Mouse (Mus musculus) lung, embryonic 16.5 days (tissue): ENCODE data around the gene Atp4a. TPM values are rescaled to one million over a fixed set of nuclear protein-coding genes. Genes with fewer than 3 reads are reported as not detected.

Experiments
- ATAC-seq: fragments of 200-750 bp; cut with Nextera tagmentation; 2 replicates; pipeline ENCODE4 v1.8.0; 2017; ENCODE audit warnings: low read depth, mild to moderate bottlenecking, moderate library complexity
- H3K27ac ChIP-seq: fragments of 300-500 bp; sonication (generic); 2 replicates; pipeline ENCODE4 v1.5.1; 2014; ENCODE audit warnings: mild to moderate bottlenecking, control low read depth, low read length
- H3K27me3 ChIP-seq: fragments of 300-500 bp; sonication (generic); 2 replicates; pipeline ENCODE4 v1.6.1; 2014; ENCODE audit warnings: low read depth, low read length, mixed read lengths; ENCODE audit not compliant: control insufficient read depth, insufficient read depth
- H3K36me3 ChIP-seq: fragments of 300-500 bp; sonication (generic); 2 replicates; pipeline ENCODE4 v1.6.1; 2014; ENCODE audit warnings: low read length; ENCODE audit not compliant: control insufficient read depth, insufficient read depth
- H3K4me1 ChIP-seq: fragments of 300-500 bp; sonication (generic); replicated peaks from 2 replicates; pipeline ENCODE4 v1.6.1; 2014; ENCODE audit warnings: low read length, mixed read lengths; ENCODE audit not compliant: control insufficient read depth, insufficient read depth
- H3K4me2 ChIP-seq: fragments of 300-500 bp; sonication (generic); 2 replicates; pipeline ENCODE4 v1.6.1; 2014; ENCODE audit warnings: low read depth, low read length, control low read depth
- H3K4me3 ChIP-seq: fragments of 300-500 bp; sonication (generic); 2 replicates; pipeline ENCODE4 v1.5.1; 2014; ENCODE audit warnings: mild to moderate bottlenecking, low read length, control low read depth
- H3K9ac ChIP-seq: fragments of 300-500 bp; sonication (generic); 2 replicates; pipeline ENCODE4 v1.6.1; 2014; ENCODE audit warnings: low read length, control low read depth
- H3K9me3 ChIP-seq: fragments of 300-500 bp; sonication (generic); 2 replicates; pipeline ENCODE4 v1.6.1; 2016; ENCODE audit warnings: low read length; ENCODE audit not compliant: control insufficient read depth
- WGBS: fragments of 180-500 bp; shearing (Covaris S2); extraction: QIAGEN DNeasy Blood & Tissue Kit; methylation state at CpG from one replicate; pipeline ENCODE4 v1.1.7; 2014; 5-methylcytosine and 5-hydroxymethylcytosine counted together
- polyA plus RNA-seq: library from polyadenylated mRNA; unstranded; fragments of >200 nt; fragmentation: Nextera tagmentation; extraction: Ambion mirVana; gene quantifications from 2 replicates; pipeline ENCODE4 v1.2.1, GENCODE M21; 2015

Gene Atp4a
- polyA plus RNA-seq, 1 experiment from 2014 or later = 0.10 TPM

- 81% methylated on average over 7 of the region's 7 CpGs for WGBS
- no peak overlapping the region for H3K4me3 ChIP-seq
- H3K9me3 ChIP-seq = no peaks in the 10 kb centered on the region
- no peaks in the 10 kb centered on the region for H3K27me3 ChIP-seq
- H3K27ac ChIP-seq = no peak overlapping the region
- 0 out of 2 replicates have a peak, but pooled peaks cover 4% of the 10 kb centered on the region for H3K4me1 ChIP-seq
- H3K4me2 ChIP-seq = no peak overlapping the region
- H3K36me3 ChIP-seq = no peaks in the 10 kb centered on the region
- ATAC-seq = no peak
- H3K9ac ChIP-seq = no peak overlapping the region
Measured at GRCm38 (mm10) chr7:30747525-30748204, 35.7 kb downstream of the Atp4a start.

GRCm38 (mm10) chr7:30749824-30750606, 38.0 kb downstream of the Atp4a start:
- Histone ChIP-seq H3K27ac (no peak overlapping the region), H3K4me2 (no peak overlapping the region), H3K36me3 (peaks cover 4% of the 10 kb centered on the region), H3K9ac (no peak overlapping the region), H3K27me3 (no peaks in the 10 kb centered on the region), H3K4me3 (no peak overlapping the region), H3K9me3 (peaks cover 4% of the 10 kb centered on the region), H3K4me1 (no peaks in the 10 kb centered on the region)
- ATAC-seq = peak; percentile 64
- WGBS = 70% methylated on average over 13 of the region's 13 CpGs

- Histone ChIP-seq H3K9ac (no peak within 1 kb of the TSS), H3K27me3 (no peaks in the 10 kb centered on the region), H3K4me2 (no peak within 1 kb of the TSS), H3K4me1 (no peaks in the 10 kb centered on the region), H3K36me3 (peaks cover 4% of the 10 kb centered on the region), H3K9me3 (peaks cover 5% of the 10 kb centered on the region), H3K4me3 (no peak within 1 kb of the TSS), H3K27ac (no peak within 1 kb of the TSS)
- 32% methylated on average over 5 of the region's 5 CpGs for WGBS
- no peak for ATAC-seq
Measured at GRCm38 (mm10) chr7:30751086-30751669, 39.2 kb downstream of the Atp4a start, which contains the start of gene Sbsn. Gene Sbsn, plus strand, starts transcription at chr7:30751471.

- WGBS = 84% methylated on average over 2 of the region's 3 CpGs
- no peak for ATAC-seq
Measured at GRCm38 (mm10) chr7:30757001-30757400, 45.0 kb downstream of the Atp4a start.

GRCm38 (mm10) chr7:30758853-30759252, 46.8 kb downstream of the Atp4a start:
- peaks cover 2% of the 10 kb centered on the region; the same call in 1 of the 2 replicates for H3K4me1 ChIP-seq
- no peak overlapping the region for H3K9ac ChIP-seq
- H3K9me3 ChIP-seq = peaks cover 5% of the 10 kb centered on the region
- H3K4me3 ChIP-seq = no peak overlapping the region
- peaks cover 4% of the 10 kb centered on the region for H3K36me3 ChIP-seq
- ATAC-seq = peak; percentile 49; the same call in 1 of the 2 replicates
- no peak overlapping the region for H3K27ac ChIP-seq
- WGBS = 20% methylated on average over 4 of the region's 4 CpGs
- H3K4me2 ChIP-seq = no peak overlapping the region
- H3K27me3 ChIP-seq = no peaks in the 10 kb centered on the region

More at GRCm38 (mm10) chr7:30757001-30757400, 45.0 kb downstream of the Atp4a start:
- H3K4me2 ChIP-seq = no peak overlapping the region
- H3K4me3 ChIP-seq = no peak overlapping the region
- H3K36me3 ChIP-seq = peaks cover 4% of the 10 kb centered on the region
- H3K9me3 ChIP-seq = peaks cover 5% of the 10 kb centered on the region
- H3K4me1 ChIP-seq = peaks cover 2% of the 10 kb centered on the region; the same call in 1 of the 2 replicates
- H3K9ac ChIP-seq = no peak overlapping the region
- H3K27me3 ChIP-seq = no peaks in the 10 kb centered on the region
- no peak overlapping the region for H3K27ac ChIP-seq

- Histone ChIP-seq H3K9me3 (no peaks in the 10 kb centered on the region), H3K9ac (no peak overlapping the region), H3K27ac (no peak overlapping the region), H3K4me3 (no peak overlapping the region), H3K36me3 (no peaks in the 10 kb centered on the region), H3K27me3 (no peaks in the 10 kb centered on the region), H3K4me2 (no peak overlapping the region), H3K4me1 (peaks cover 2% of the 10 kb centered on the region; the same call in 1 of the 2 replicates)
- 55% methylated on average over 4 of the region's 4 CpGs for WGBS
- no peak for ATAC-seq
Measured at GRCm38 (mm10) chr7:30761769-30762352, 49.9 kb downstream of the Atp4a start.

- Histone ChIP-seq H3K27me3 (no peaks in the 10 kb centered on the region), H3K9ac (no peak within 1 kb of the TSS), H3K36me3 (no peaks in the 10 kb centered on the region), H3K27ac (no peak within 1 kb of the TSS), H3K9me3 (no peaks in the 10 kb centered on the region), H3K4me3 (no peak within 1 kb of the TSS), H3K4me1 (peaks cover 2% of the 10 kb centered on the region; the same call in 1 of the 2 replicates), H3K4me2 (no peak within 1 kb of the TSS)
- WGBS = 50% methylated on average over 5 of the region's 5 CpGs
- ATAC-seq = no peak
Measured at GRCm38 (mm10) chr7:30763456-30763855, 51.4 kb downstream of the Atp4a start, which contains the start of gene Dmkn. Gene Dmkn, plus strand, starts transcription at chr7:30763756.

- Histone ChIP-seq H3K4me1 (peaks cover 2% of the 10 kb centered on the region; the same call in 1 of the 2 replicates), H3K4me2 (no peak overlapping the region), H3K27me3 (no peaks in the 10 kb centered on the region), H3K36me3 (no peaks in the 10 kb centered on the region), H3K9ac (no peak overlapping the region), H3K9me3 (no peaks in the 10 kb centered on the region), H3K4me3 (no peak overlapping the region), H3K27ac (no peak overlapping the region)
- 42% methylated on average over 11 of the region's 11 CpGs for WGBS
- ATAC-seq = no peak
Measured at GRCm38 (mm10) chr7:30765173-30765572, 53.2 kb downstream of the Atp4a start.
